Mouse (Mus musculus) intestine, embryonic 14.5 days (tissue): ENCODE measurements around the gene Parp8. TPM values are rescaled to one million over a fixed set of nuclear protein-coding genes. Genes with fewer than 3 reads are reported as not detected.
A peak's percentile ranks its signal among the peaks of the same experiment; 100 is the strongest.

Experiments used
- ATAC-seq: fragments of 200-750 bp; cut with Nextera tagmentation; replicated peaks from 2 replicates; pipeline ENCODE4 v1.8.0; 2017; ENCODE audit warnings: low read depth, moderate number of reproducible peaks, moderate TSS enrichment, moderate library complexity; ENCODE audit not compliant: low FRiP score, low TSS enrichment
- DNase-seq: peaks from one replicate; pipeline ENCODE4 v3.0.0-alpha.2; 2018; ENCODE audit warnings: low spot score
- H3K27ac ChIP-seq: fragments of 300-500 bp; sonication (generic); 2 replicates; pipeline ENCODE4 v1.5.1; 2014; ENCODE audit warnings: low read depth, mild to moderate bottlenecking, control low read depth
- H3K27me3 ChIP-seq: fragments of 300-500 bp; sonication (generic); replicated peaks from 2 replicates; pipeline ENCODE4 v1.6.1; 2014; ENCODE audit warnings: low read length, control low read depth; ENCODE audit not compliant: control insufficient read depth, insufficient read depth
- H3K36me3 ChIP-seq: fragments of 300-500 bp; sonication (generic); 2 replicates; pipeline ENCODE4 v1.6.1; 2014; ENCODE audit warnings: low read length, control low read depth; ENCODE audit not compliant: control insufficient read depth, insufficient read depth
- H3K4me1 ChIP-seq: fragments of 300-500 bp; sonication (generic); replicated peaks from 2 replicates; pipeline ENCODE4 v1.6.1; 2014; ENCODE audit warnings: low read length, control low read depth, mixed read lengths; ENCODE audit not compliant: control insufficient read depth, insufficient read depth
- H3K4me2 ChIP-seq: fragments of 300-500 bp; sonication (generic); 2 replicates; pipeline ENCODE4 v1.6.1; 2014; ENCODE audit warnings: low read length
- H3K4me3 ChIP-seq: fragments of 300-500 bp; sonication (generic); 2 replicates; pipeline ENCODE4 v1.5.1; 2014; ENCODE audit warnings: low read depth, low read length, control low read depth, mixed read lengths
- H3K9ac ChIP-seq: fragments of 300-500 bp; sonication (generic); 2 replicates; pipeline ENCODE4 v1.6.1; 2014; ENCODE audit warnings: mild to moderate bottlenecking, low read length
- H3K9me3 ChIP-seq: fragments of 300-500 bp; sonication (generic); 2 replicates; pipeline ENCODE4 v1.6.1; 2016; ENCODE audit warnings: low read length, control low read depth; ENCODE audit not compliant: control insufficient read depth
- WGBS: fragments of 180-500 bp; shearing (Covaris S2); extraction: QIAGEN DNeasy Blood & Tissue Kit; methylation state at CpG from one replicate; pipeline ENCODE4 v1.1.7; 2014; 5-methylcytosine and 5-hydroxymethylcytosine counted together
- polyA plus RNA-seq: library from polyadenylated mRNA; unstranded; fragments of >200 nt; fragmentation: Nextera tagmentation; extraction: Ambion mirVana; gene quantifications from 2 replicates; pipeline ENCODE4 v1.2.1, GENCODE M21; 2014

Parp8 gene
- 12.1 and 12.9 TPM in 2 replicates for polyA plus RNA-seq

- under 1% methylated on average over 66 of the region's 67 CpGs for WGBS
- Histone ChIP-seq H3K9me3 (no peaks in the 10 kb centered on the region), H3K27me3 (0 out of 2 replicates have a peak, but pooled peaks cover 3% of the 10 kb centered on the region), H3K36me3 (no peaks in the 10 kb centered on the region), H3K4me1 (0 out of 2 replicates have a peak, but pooled peaks cover 6% of the 10 kb centered on the region), H3K4me2 (peak within 1 kb of the TSS; percentile 82), H3K4me3 (peak within 1 kb of the TSS; percentile 86), H3K27ac (peak within 1 kb of the TSS; percentile 86), H3K9ac (peak within 1 kb of the TSS; percentile 82)
- DNase-seq, result peak; percentile 81
- ATAC-seq, result peak; percentile 66
Observed at GRCm38 (mm10) chr13:117025226-117026067, at the start of gene Parp8. Parp8 (minus strand) TSS chr13:117025537.

GRCm38 (mm10) chr13:117062628-117063315 is 37.4 kb upstream of the Parp8 start:
- H3K4me2 ChIP-seq, result peak overlapping the region; percentile 37

GRCm38 (mm10) chr13:117056466-117056865 is 31.1 kb upstream of the Parp8 start:
- ATAC-seq (no peak), DNase-seq (no peak)
- Histone ChIP-seq H3K4me3 (no peak overlapping the region), H3K9me3 (no peaks in the 10 kb centered on the region), H3K4me1 (0 out of 2 replicates have a peak, but pooled peaks cover 4% of the 10 kb centered on the region), H3K9ac (no peak overlapping the region), H3K27me3 (no peaks in the 10 kb centered on the region), H3K36me3 (no peaks in the 10 kb centered on the region), H3K27ac (no peak overlapping the region), H3K4me2 (no peak overlapping the region)
- 41% methylated on average over 2 of the region's 2 CpGs for WGBS

More at GRCm38 (mm10) chr13:117062628-117063315, 37.4 kb upstream of the Parp8 start:
- Histone ChIP-seq H3K9ac (no peak overlapping the region), H3K4me3 (no peak overlapping the region), H3K4me1 (no peaks in the 10 kb centered on the region), H3K27ac (0 out of 2 replicates have a peak overlapping the region, but pooled peaks have one; percentile 19), H3K9me3 (no peaks in the 10 kb centered on the region), H3K27me3 (no peaks in the 10 kb centered on the region), H3K36me3 (no peaks in the 10 kb centered on the region)
- ATAC-seq, result no peak
- 32% methylated on average over 17 of the region's 17 CpGs for WGBS
- DNase-seq, result no peak

GRCm38 (mm10) chr13:117054811-117055496 is 29.6 kb upstream of the Parp8 start:
- no peak overlapping the region for H3K4me3 ChIP-seq
- no peak overlapping the region for H3K4me2 ChIP-seq
- H3K27ac ChIP-seq, result no peak overlapping the region
- ATAC-seq (no peak), DNase-seq (no peak)
- 0 out of 2 replicates have a peak, but pooled peaks cover 4% of the 10 kb centered on the region for H3K4me1 ChIP-seq
- no peak overlapping the region for H3K9ac ChIP-seq
- H3K36me3 ChIP-seq, result no peaks in the 10 kb centered on the region
- H3K9me3 ChIP-seq, result no peaks in the 10 kb centered on the region
- WGBS, result 83% methylated on average over 7 of the region's 7 CpGs
- no peaks in the 10 kb centered on the region for H3K27me3 ChIP-seq

- ATAC-seq (no peak), DNase-seq (no peak)
- Histone ChIP-seq H3K4me3 (no peak overlapping the region), H3K9ac (no peak overlapping the region), H3K27ac (no peak overlapping the region), H3K9me3 (no peaks in the 10 kb centered on the region), H3K4me1 (0 out of 2 replicates have a peak, but pooled peaks cover 4% of the 10 kb centered on the region), H3K4me2 (no peak overlapping the region), H3K27me3 (no peaks in the 10 kb centered on the region), H3K36me3 (no peaks in the 10 kb centered on the region)
- 82% methylated on average over 3 of the region's 3 CpGs for WGBS
Observed at GRCm38 (mm10) chr13:117052748-117053147, 27.4 kb upstream of the Parp8 start.

GRCm38 (mm10) chr13:117048541-117048971 is 23.2 kb upstream of the Parp8 start:
- Histone ChIP-seq H3K4me2 (no peak overlapping the region), H3K4me3 (no peak overlapping the region), H3K9me3 (no peaks in the 10 kb centered on the region), H3K27me3 (no peaks in the 10 kb centered on the region), H3K36me3 (no peaks in the 10 kb centered on the region), H3K9ac (no peak overlapping the region), H3K27ac (no peak overlapping the region), H3K4me1 (no peaks in the 10 kb centered on the region)
- DNase-seq (no peak), ATAC-seq (no peak)
- WGBS, result 82% methylated on average over 5 of the region's 5 CpGs

GRCm38 (mm10) chr13:117043567-117043966 is 18.2 kb upstream of the Parp8 start:
- no peaks in the 10 kb centered on the region for H3K4me1 ChIP-seq
- no peak overlapping the region for H3K4me3 ChIP-seq
- no peak for DNase-seq
- no peak for ATAC-seq
- H3K27ac ChIP-seq, result no peak overlapping the region
- H3K4me2 ChIP-seq, result no peak overlapping the region
- no peak overlapping the region for H3K9ac ChIP-seq
- no peaks in the 10 kb centered on the region for H3K9me3 ChIP-seq
- H3K27me3 ChIP-seq, result no peaks in the 10 kb centered on the region
- no peaks in the 10 kb centered on the region for H3K36me3 ChIP-seq

GRCm38 (mm10) chr13:117041021-117041420 is 15.7 kb upstream of the Parp8 start:
- Histone ChIP-seq H3K9ac (no peak overlapping the region), H3K4me2 (no peak overlapping the region), H3K27ac (no peak overlapping the region), H3K4me3 (no peak overlapping the region), H3K9me3 (no peaks in the 10 kb centered on the region), H3K27me3 (no peaks in the 10 kb centered on the region), H3K4me1 (no peaks in the 10 kb centered on the region), H3K36me3 (no peaks in the 10 kb centered on the region)
- DNase-seq, result no peak
- no peak for ATAC-seq
